Mouse (Mus musculus): ENCODE measurements around the gene Zfp819. TPM values are rescaled to one million over a fixed set of nuclear protein-coding genes. Genes with fewer than 3 reads are reported as not detected.

Gene Zfp819
- polyA plus RNA-seq (2014; fragmentation: Illumina TruSeq; extraction: RNeasy Lipid Tissue Mini Kit (QIAGEN cat#74804); ENCODE audit: low replicate concordance): not detected

GRCm38 (mm10) chr7:43606896-43607742 lies at the start of gene Zfp819:
Zfp819 (plus strand) TSS chr7:43607169.

GRCm38 (mm10) chr7:43562006-43562633 lies 44.8 kb upstream of the Zfp819 start, which contains the start of gene Zfp658:
Zfp658 (plus strand) TSS chr7:43562256.

GRCm38 (mm10) chr7:43579440-43580171 lies 27.4 kb upstream of the Zfp819 start, which contains the start of gene Zfp719:
Zfp719 (plus strand) TSS chr7:43579610.

DNA sequence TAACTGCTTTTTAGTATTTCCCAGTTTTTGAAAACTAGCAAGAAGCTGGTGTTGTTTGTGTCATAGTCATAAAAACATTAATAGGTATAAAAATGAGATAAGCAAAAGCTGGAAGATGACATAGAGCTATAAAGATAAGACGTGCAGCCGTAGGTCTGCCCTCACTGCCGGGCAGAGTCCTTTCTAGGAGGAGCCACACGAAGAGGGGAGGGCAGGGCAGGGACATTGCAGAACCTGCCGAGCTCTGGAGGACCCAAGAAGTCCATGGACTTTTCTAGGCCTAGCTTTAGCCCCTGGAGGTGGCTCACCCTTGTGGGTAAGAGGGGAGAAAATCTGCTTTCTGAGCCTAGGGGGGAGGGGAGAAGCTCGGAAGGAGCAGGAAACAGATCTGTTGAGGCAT lies 27.5 kb downstream of the Zfp819 start, which contains the start of gene Ceacam18:
Ceacam18 (plus strand) TSS at position 208 of the 400 bp plus-strand sequence.

DNA sequence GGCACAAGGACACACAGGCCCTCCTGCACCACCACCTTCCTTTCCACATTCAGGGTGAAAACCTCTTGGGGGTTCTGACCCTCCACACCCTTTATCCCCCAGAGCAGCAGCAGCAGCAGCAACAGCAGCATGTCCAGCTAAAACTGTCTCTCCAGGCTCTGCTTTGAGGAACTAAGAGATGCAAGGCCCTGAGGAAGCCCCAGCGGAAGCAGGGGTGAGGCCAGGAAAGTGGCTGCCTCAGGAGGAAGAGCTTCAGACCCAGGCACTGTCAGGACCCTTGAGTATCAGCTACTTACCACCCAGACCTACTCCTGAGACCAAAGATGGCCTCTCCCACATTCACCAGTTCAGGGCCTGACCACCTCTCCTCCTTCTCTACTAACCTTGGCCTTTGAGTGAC lies 53.0 kb downstream of the Zfp819 start, which contains the start of gene Siglece:
Siglece (minus strand) TSS at position 160 of the 400 bp plus-strand sequence.

Other genes starting within 250 kb of the Zfp819 start
- 0.56 TPM for gene Siglecg, start 199.0 kb upstream of the Zfp819 start, polyA plus RNA-seq (2014; fragmentation: Illumina TruSeq; extraction: RNeasy Lipid Tissue Mini Kit (QIAGEN cat#74804); ENCODE audit: low replicate concordance)
- not detected for gene Lim2, start 179.5 kb upstream of the Zfp819 start, polyA plus RNA-seq (2014; fragmentation: Illumina TruSeq; extraction: RNeasy Lipid Tissue Mini Kit (QIAGEN cat#74804); ENCODE audit: low replicate concordance)
- gene Nkg7, start 170.1 kb upstream of the Zfp819 start, polyA plus RNA-seq (2014; fragmentation: Illumina TruSeq; extraction: RNeasy Lipid Tissue Mini Kit (QIAGEN cat#74804); ENCODE audit: low replicate concordance): not detected
- not detected for gene Cldnd2, start 166.4 kb upstream of the Zfp819 start, polyA plus RNA-seq (2014; fragmentation: Illumina TruSeq; extraction: RNeasy Lipid Tissue Mini Kit (QIAGEN cat#74804); ENCODE audit: low replicate concordance)
- not detected for gene Etfb, start 163.1 kb upstream of the Zfp819 start, polyA plus RNA-seq (2014; fragmentation: Illumina TruSeq; extraction: RNeasy Lipid Tissue Mini Kit (QIAGEN cat#74804); ENCODE audit: low replicate concordance)
- not detected for gene Gm45233, start 163.0 kb upstream of the Zfp819 start, polyA plus RNA-seq (2014; fragmentation: Illumina TruSeq; extraction: RNeasy Lipid Tissue Mini Kit (QIAGEN cat#74804); ENCODE audit: low replicate concordance)
- 0.33 TPM for gene Vsig10l, start 144.0 kb upstream of the Zfp819 start, polyA plus RNA-seq (2014; fragmentation: Illumina TruSeq; extraction: RNeasy Lipid Tissue Mini Kit (QIAGEN cat#74804); ENCODE audit: low replicate concordance)
- not detected for gene Iglon5, start 117.1 kb upstream of the Zfp819 start, polyA plus RNA-seq (2014; fragmentation: Illumina TruSeq; extraction: RNeasy Lipid Tissue Mini Kit (QIAGEN cat#74804); ENCODE audit: low replicate concordance)
- not detected for gene 4931406B18Rik, start 101.2 kb upstream of the Zfp819 start, polyA plus RNA-seq (2014; fragmentation: Illumina TruSeq; extraction: RNeasy Lipid Tissue Mini Kit (QIAGEN cat#74804); ENCODE audit: low replicate concordance)
- 12.9 TPM for gene Cd33, start 62.7 kb upstream of the Zfp819 start, polyA plus RNA-seq (2014; fragmentation: Illumina TruSeq; extraction: RNeasy Lipid Tissue Mini Kit (QIAGEN cat#74804); ENCODE audit: low replicate concordance)
- 0.82 TPM for gene Zfp658, start 44.9 kb upstream of the Zfp819 start, polyA plus RNA-seq (2014; fragmentation: Illumina TruSeq; extraction: RNeasy Lipid Tissue Mini Kit (QIAGEN cat#74804); ENCODE audit: low replicate concordance)
- gene Zfp719, start 27.6 kb upstream of the Zfp819 start, polyA plus RNA-seq (2014; fragmentation: Illumina TruSeq; extraction: RNeasy Lipid Tissue Mini Kit (QIAGEN cat#74804); ENCODE audit: low replicate concordance): 15.8 TPM
- 22.1 TPM for gene Ceacam18, start 27.5 kb downstream of the Zfp819 start, polyA plus RNA-seq (2014; fragmentation: Illumina TruSeq; extraction: RNeasy Lipid Tissue Mini Kit (QIAGEN cat#74804); ENCODE audit: low replicate concordance)
- gene Siglece, start 53.0 kb downstream of the Zfp819 start, polyA plus RNA-seq (2014; fragmentation: Illumina TruSeq; extraction: RNeasy Lipid Tissue Mini Kit (QIAGEN cat#74804); ENCODE audit: low replicate concordance): 0.82 TPM
- gene Ctu1, start 64.8 kb downstream of the Zfp819 start, polyA plus RNA-seq (2014; fragmentation: Illumina TruSeq; extraction: RNeasy Lipid Tissue Mini Kit (QIAGEN cat#74804); ENCODE audit: low replicate concordance): 0.85 TPM
- gene Klk14, start 83.2 kb downstream of the Zfp819 start, polyA plus RNA-seq (2014; fragmentation: Illumina TruSeq; extraction: RNeasy Lipid Tissue Mini Kit (QIAGEN cat#74804); ENCODE audit: low replicate concordance): not detected
- not detected for gene Klk13, start 105.4 kb downstream of the Zfp819 start, polyA plus RNA-seq (2014; fragmentation: Illumina TruSeq; extraction: RNeasy Lipid Tissue Mini Kit (QIAGEN cat#74804); ENCODE audit: low replicate concordance)
- gene Klk12, start 161.7 kb downstream of the Zfp819 start, polyA plus RNA-seq (2014; fragmentation: Illumina TruSeq; extraction: RNeasy Lipid Tissue Mini Kit (QIAGEN cat#74804); ENCODE audit: low replicate concordance): not detected
- not detected for gene Klk11, start 167.4 kb downstream of the Zfp819 start, polyA plus RNA-seq (2014; fragmentation: Illumina TruSeq; extraction: RNeasy Lipid Tissue Mini Kit (QIAGEN cat#74804); ENCODE audit: low replicate concordance)
- gene Klk10, start 173.9 kb downstream of the Zfp819 start, polyA plus RNA-seq (2014; fragmentation: Illumina TruSeq; extraction: RNeasy Lipid Tissue Mini Kit (QIAGEN cat#74804); ENCODE audit: low replicate concordance): not detected
- not detected for gene Klk9, start 184.7 kb downstream of the Zfp819 start, polyA plus RNA-seq (2014; fragmentation: Illumina TruSeq; extraction: RNeasy Lipid Tissue Mini Kit (QIAGEN cat#74804); ENCODE audit: low replicate concordance)
- gene Klk8, start 190.4 kb downstream of the Zfp819 start, polyA plus RNA-seq (2014; fragmentation: Illumina TruSeq; extraction: RNeasy Lipid Tissue Mini Kit (QIAGEN cat#74804); ENCODE audit: low replicate concordance): not detected
- gene Klk7, start 204.1 kb downstream of the Zfp819 start, polyA plus RNA-seq (2014; fragmentation: Illumina TruSeq; extraction: RNeasy Lipid Tissue Mini Kit (QIAGEN cat#74804); ENCODE audit: low replicate concordance): not detected
- gene Klk6, start 217.3 kb downstream of the Zfp819 start, polyA plus RNA-seq (2014; fragmentation: Illumina TruSeq; extraction: RNeasy Lipid Tissue Mini Kit (QIAGEN cat#74804); ENCODE audit: low replicate concordance): not detected
- gene Klk5, start 234.8 kb downstream of the Zfp819 start, polyA plus RNA-seq (2014; fragmentation: Illumina TruSeq; extraction: RNeasy Lipid Tissue Mini Kit (QIAGEN cat#74804); ENCODE audit: low replicate concordance): not detected

Measured in small intestine, adult 10 weeks (tissue).